Mouse (Mus musculus) left cerebral cortex, postnatal 36 days (tissue): ENCODE data around the gene Surf2. TPM values are rescaled to one million over a fixed set of nuclear protein-coding genes. Genes with fewer than 3 reads are reported as not detected.

ENCODE experiments used
- DNase-seq, 2 experiments: peaks; one replicate each; pipeline ENCODE4 v3.0.0; 2021 to 2022; ENCODE audit warnings: low spot score in 2 of 2, mixed read lengths in 1 of 2
- intact Hi-C: fragments of 180-260 bp; cut with DNase I; formaldehyde crosslinking; loops from one replicate; pipeline ENCODE4 v1.15.1; 2025
- total RNA-seq, 2 experiments: library from RNA; stranded (reverse); gene quantifications; 2 replicates each; pipeline ENCODE4 v1.2.3; 2021

The Surf2 gene
- total RNA-seq, 2 experiments from 2014 or later, result 33.2 to 34.0 TPM

GRCm38 (mm10) chr2:26912253-26912770, 3.9 kb upstream of the Surf2 start:
- no peak for DNase-seq
- intact Hi-C loops, result loop anchor here (10.0 kb wide), 1 partner anchor 468 kb away; the partner anchor contains the start of gene Sec16a

DNA sequence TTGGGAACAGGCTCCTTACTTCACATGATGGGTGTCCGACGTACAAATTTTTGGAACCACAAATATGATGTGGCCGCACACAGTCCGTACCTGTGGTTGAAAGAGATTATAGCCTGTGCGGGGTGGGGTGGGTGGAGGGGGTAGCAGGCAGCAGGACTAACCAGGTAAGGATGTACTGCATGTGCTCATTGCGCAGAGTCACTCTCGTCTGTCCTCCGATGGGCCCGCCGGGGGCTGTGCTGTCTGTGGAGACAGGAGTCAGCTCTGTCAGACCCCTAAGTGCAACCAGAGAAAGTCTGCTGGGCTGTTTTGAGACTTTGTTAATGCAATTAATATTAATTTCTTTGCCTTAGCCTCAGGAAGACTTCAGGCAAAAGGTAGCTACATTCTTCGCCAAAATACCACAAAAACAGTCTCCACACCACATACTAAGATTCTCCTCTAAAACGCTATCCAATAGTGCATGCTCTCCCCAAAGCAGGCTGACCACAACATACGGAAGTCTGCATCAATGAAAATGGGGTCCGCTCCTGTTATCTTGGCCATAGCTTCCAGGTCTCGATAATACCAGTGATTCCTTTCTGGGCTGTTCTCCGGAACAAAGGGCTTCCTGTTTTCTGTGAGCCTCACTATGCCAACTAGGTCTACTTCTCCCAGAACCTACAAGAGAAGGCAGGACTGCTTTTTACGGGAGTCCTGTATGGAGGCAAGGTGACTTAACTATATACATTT, 2.6 kb upstream of the Surf2 start:
- intact Hi-C loops, result loop anchor here (10.0 kb wide), 1 partner anchor 469 kb away; the partner anchor contains the start of gene Sec16a
- DNase-seq, result no peak

GRCm38 (mm10) chr2:26914148-26914941, 1.8 kb upstream of the Surf2 start:
- intact Hi-C loops, result loop anchor here (10.0 kb wide), 1 partner anchor 470 kb away; the partner anchor contains the start of gene Sec16a
- DNase-seq, result no peak

DNA sequence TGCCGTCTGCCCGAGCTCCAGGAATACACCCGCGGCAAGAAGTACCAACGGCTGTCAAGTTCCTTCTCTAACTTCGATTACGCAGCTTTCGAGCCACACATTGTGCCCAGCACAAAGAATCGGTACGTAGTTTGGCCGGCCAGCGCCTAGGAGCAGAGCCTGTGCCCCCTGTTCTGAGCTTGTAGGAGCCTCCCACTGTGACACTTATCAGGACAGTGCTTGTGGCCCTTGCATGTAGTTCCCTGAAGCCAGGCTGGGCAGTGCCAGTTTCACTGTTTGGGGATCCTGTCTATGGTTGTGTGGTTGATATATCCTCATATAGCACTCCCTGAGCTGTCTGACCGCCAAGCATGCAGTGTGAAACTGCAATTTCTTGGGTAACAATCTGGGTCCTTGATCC, 571 bp downstream of the Surf2 start:
- intact Hi-C loops, result loop anchor here (5.0 to 10.0 kb wide), 2 partner anchors 111 to 472 kb away; partner anchors contain the start of genes Sec16a and Slc2a6
- DNase-seq, result no peak

DNA sequence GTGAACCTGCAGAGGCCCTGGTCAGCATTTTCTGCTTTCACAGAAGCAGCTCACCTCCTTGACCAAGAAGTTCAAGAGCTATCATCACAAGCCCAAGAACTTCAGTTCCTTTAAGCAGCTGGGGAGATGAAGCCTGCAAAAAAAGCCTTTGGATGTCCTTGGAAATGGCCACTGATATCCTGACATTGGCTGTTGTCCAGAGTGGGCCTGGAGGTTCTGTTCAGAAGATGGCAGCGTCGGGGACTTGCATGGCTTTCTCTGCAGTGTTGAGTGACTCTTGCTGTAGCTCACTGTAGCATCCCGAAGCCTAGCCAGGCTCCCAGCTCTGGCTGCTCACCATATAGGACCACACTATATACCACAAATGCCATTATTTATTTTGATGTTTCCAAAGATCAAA, 3.5 kb downstream of the Surf2 start:
- no peak for DNase-seq
- intact Hi-C loops, result loop anchor here (5.0 to 10.0 kb wide), 2 partner anchors 108 to 475 kb away; partner anchors contain the start of genes Sec16a and Slc2a6

- intact Hi-C loops, result no loop called here
- DNase-seq, result no peak
These were observed 4.2 kb downstream of the Surf2 start for GRCm38 (mm10) chr2:26920190-26920855.

- DNase-seq, result no peak
- intact Hi-C loops, result no loop called here
These were observed 5.6 kb downstream of the Surf2 start for GRCm38 (mm10) chr2:26921784-26922183.

GRCm38 (mm10) chr2:26927745-26928476, 11.7 kb downstream of the Surf2 start:
- intact Hi-C loops, result no loop called here
- DNase-seq, result no peak

- intact Hi-C loops, result loop anchor here (5.0 to 10.0 kb wide), 2 partner anchors 77 to 304 kb away; partner anchors contain the start of gene Cacfd1
These were observed 14.2 kb downstream of the Surf2 start for GRCm38 (mm10) chr2:26930390-26930789.

GRCm38 (mm10) chr2:26932473-26933303, 16.5 kb downstream of the Surf2 start:
- DNase-seq, result no peak
- intact Hi-C loops, result loop anchor here (2.0 to 10.0 kb wide), 3 partner anchors 75 to 302 kb away; partner anchors contain the start of gene Cacfd1

More at GRCm38 (mm10) chr2:26930390-26930789, 14.2 kb downstream of the Surf2 start:
- DNase-seq, result peak; percentile 52 to 63

- intact Hi-C loops, result loop anchor here (2.0 to 10.0 kb wide), 3 partner anchors 74 to 301 kb away; partner anchors contain the start of gene Cacfd1
- peak; percentile 91 to 94 for DNase-seq
These were observed 17.3 kb downstream of the Surf2 start, which contains the start of the genes Surf4 and Stkld1 for GRCm38 (mm10) chr2:26933304-26934055. Surf4 (minus strand) TSS chr2:26933928. Stkld1 (plus strand) TSS chr2:26934047.

DNA sequence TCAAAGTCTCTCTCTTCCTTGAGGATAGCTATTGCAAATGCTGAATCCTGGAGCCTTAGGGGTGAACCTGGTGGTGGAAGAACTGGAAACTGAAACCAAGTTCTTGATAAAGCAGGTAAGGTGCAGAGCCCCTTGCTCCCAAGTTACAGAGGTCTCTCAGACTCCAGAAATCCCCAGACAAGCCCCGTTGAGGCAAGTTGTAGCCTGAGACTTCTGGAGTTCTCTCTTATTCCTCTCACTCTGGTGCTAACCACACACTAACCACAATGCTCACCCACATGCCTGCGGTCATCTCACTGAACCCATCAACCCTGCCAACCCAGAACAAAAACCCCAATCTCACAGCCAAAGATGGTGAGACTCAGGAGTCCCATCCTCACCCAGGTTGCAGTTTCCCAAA, 19.1 kb downstream of the Surf2 start:
- intact Hi-C loops, result loop anchor here (10.0 kb wide), 1 partner anchor 300 kb away; no protein-coding TSS in a partner anchor
- DNase-seq, result no peak

DNA sequence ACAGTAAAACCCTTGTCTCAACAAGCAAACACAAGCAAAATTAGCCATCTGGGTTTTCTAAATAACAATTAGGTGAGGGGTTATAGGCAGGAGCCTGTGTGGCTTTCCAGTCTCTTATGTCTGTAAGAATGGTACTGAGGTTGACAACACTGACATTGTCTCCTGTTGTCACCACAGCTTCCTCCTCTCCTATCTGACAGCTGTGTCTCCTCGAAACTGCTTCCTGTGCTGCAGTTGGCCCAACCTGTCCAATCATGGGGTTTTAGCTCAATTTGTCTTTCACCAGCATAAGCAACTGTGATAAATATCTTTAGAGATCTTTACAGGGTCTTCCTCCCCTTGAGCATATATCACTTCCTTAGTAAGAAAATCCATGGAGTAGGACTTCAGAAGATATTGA, 20.3 kb downstream of the Surf2 start:
- intact Hi-C loops, result loop anchor here (10.0 kb wide), 1 partner anchor 298 kb away; no protein-coding TSS in a partner anchor
- DNase-seq, result no peak

GRCm38 (mm10) chr2:26941539-26941938, 25.4 kb downstream of the Surf2 start:
- intact Hi-C loops, result no loop called here
- no peak for DNase-seq

DNA sequence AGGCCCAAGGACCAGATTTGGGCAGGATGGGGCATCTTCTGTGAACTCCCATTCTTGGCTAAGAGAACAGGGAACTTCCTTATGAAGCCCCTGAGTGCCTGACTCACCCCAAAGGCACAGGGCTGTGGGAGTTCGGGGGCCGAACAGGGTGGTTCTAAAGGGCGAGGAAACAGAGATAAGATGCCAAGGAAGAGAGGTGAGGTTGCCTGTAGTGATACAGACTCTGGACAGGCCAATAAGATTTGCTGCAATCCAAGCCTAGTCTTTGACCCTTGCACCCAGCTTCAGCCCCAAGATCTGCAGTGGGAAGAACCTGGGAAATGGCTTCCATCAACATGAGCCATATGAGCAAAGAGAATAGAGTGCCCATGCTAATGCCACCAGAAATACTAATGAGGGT, 27.1 kb downstream of the Surf2 start:
- intact Hi-C loops, result no loop called here
- DNase-seq, result no peak

GRCm38 (mm10) chr2:26950411-26950810, 34.2 kb downstream of the Surf2 start:
- DNase-seq, result no peak
- intact Hi-C loops, result no loop called here

DNA sequence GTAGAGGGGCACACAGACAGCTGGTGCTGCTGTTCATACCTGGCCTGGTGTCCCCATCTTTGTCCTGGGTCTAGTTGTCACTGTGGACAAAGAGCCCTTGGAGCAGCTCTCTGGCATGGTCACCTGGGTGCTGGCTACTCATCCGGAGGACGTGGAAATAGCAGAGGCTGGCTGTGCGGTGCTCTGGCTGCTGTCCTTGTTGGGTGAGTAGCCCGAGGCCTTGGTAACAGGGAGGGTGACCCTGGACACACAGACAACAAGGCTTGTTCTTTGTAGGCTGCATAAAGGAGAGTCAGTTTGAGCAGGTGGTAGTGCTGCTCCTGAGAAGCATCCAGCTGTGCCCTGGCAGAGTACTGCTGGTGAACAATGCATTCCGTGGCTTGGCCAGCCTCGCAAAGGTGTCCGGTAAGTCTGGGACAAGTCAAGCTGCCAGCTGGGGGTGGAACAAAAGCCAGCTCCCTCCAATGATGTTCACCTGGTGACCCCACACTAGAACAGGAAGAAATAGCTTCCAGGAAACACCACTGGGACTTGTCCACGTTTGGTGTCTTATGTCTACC, 35.3 kb downstream of the Surf2 start:
- no peak for DNase-seq
- intact Hi-C loops, result no loop called here
